Mouse (Mus musculus): ENCODE data around the gene Cdkal1.

Cdkal1 gene

DNA sequence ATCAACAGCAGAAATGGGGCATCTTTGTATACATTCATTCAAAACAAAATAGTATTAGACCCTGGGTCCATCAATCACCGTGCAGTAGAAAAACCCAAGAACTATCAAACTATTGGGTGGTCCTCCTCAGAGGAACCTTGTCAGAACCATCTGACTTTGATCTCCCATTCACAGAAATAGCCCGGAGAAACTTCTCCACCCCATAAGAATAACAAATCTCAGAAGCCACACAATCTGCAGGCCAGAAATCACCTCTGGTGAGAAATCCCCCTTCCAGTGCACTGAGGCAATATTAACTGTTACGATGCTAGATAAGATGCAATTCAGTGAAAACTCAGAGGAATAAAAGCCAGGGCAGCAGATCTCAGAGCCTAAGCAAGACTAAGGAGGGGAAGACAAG is 275.5 kb downstream of the Cdkal1 start:
- no peak for DNase-seq (ENCODE audit: low spot score)

DNA sequence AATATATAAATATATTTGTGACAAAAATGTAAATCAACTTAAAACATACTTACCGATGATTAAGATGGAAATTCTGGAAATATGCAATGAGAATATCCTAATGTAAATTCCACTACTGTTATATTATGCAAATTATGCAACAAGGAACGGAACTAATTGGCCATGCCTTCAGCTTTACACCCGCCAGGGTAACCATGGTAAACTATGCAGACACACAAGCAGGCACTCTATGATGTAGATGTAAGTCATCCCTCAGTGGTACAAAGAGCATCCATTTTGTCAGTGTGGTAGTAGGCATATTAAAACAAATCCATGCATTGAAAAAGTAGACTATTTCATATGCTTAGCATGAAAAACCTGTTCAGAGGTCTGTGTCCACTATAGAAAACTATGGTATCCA is 276.9 kb downstream of the Cdkal1 start:
- DNase-seq (ENCODE audit: low spot score), result no peak

GRCm38 (mm10) chr13:29574784-29575183 is 280.7 kb downstream of the Cdkal1 start:
- DNase-seq (ENCODE audit: low spot score), result no peak

GRCm38 (mm10) chr13:29572477-29572876 is 283.0 kb downstream of the Cdkal1 start:
- DNase-seq (ENCODE audit: low spot score), result no peak

DNA sequence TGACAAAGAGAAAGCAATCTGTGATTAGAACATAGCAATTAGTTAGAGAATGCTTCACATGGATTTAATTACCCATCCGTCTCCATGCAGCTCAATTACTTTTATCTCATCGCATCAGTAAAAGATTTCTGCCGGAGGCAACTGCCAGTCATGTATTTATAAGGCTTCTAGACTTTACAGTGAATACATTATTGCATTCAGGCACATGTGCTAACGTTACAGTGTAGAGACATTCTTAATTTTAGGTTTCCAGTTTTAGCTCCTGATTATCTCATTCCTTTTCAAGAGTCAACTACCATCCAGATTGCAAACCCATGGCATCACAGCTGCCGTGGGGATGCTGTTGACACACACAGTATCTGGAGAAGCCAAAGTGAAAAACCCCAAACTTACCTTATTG is 289.8 kb downstream of the Cdkal1 start:
- DNase-seq (ENCODE audit: low spot score), result no peak

- no peak for DNase-seq (ENCODE audit: low spot score)
Observed at GRCm38 (mm10) chr13:29559188-29559587, 296.3 kb downstream of the Cdkal1 start.

DNA sequence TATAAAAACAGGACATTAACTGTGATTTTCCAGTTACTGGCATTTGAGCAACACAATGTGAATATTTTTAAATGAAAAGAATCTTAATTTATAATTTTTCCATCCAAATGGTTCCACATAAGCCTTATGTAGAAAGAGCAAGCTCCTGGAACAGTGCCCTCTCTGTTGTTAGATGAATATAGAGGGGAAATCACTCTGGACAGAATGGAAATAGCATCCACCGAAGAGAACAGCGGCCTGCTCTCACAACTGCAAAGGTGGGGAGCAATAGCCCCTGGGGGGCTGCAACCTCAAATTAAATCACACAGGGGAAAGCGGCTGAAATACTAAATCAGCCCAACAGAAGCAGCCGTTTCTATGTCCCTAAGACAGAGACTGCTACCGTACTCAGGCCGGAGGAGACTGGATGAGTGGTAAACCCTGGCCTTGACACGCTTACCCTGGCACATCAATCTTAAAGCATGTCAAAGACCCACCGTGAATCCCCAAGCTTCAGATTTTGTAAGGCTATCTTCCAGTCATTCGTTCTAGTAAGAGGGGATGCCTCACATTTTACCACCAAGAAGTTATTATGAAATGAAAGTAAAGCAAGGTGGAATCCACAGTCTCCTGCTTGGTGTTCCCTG is 300.2 kb downstream of the Cdkal1 start:
- no peak for DNase-seq (ENCODE audit: low spot score)

DNA sequence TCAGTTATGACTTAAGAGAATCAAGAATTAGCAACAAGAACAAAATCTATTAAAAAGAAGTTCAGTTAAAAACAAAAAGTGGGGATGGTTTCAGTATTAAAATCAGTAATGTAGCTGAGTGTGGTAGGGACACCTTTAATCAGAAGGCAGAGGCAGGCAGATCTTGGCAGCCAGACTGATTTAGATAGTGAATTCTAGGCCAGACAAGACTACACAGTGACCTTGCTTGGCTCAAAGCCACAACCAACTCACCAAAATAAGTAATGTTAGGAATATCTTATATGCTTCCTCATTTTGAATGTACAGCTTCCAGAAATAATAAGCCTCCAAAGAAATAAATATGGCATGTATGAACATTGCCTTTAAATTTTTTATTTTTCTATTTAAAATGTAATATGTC is 301.7 kb downstream of the Cdkal1 start:
- no peak for DNase-seq (ENCODE audit: low spot score)

DNA sequence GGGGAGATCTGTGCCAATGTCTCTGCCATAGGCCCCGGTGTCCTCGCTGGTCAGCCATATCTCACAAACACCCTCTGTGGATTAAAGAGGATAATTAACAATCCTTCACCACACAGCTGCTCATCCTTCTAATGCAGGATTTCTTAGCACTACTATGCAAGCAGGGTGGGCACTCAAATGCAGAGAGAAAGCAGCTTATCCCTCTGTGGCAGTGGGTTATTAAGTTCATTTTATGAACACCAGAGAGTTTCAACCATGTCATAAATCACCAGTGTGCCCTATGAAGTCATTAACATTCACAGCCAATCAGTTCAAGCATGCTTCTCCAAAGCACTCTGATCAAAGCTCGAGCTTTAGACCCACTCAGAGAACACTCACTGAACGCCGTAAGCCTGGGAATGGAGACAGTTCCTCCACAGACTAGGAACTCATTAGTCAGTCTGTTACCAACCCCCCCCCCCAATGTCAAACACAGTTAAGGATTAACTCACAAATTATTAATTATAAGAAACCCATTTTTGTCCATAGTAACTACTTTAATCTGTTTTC is 303.1 kb downstream of the Cdkal1 start:
- no peak for DNase-seq (ENCODE audit: low spot score)

DNA sequence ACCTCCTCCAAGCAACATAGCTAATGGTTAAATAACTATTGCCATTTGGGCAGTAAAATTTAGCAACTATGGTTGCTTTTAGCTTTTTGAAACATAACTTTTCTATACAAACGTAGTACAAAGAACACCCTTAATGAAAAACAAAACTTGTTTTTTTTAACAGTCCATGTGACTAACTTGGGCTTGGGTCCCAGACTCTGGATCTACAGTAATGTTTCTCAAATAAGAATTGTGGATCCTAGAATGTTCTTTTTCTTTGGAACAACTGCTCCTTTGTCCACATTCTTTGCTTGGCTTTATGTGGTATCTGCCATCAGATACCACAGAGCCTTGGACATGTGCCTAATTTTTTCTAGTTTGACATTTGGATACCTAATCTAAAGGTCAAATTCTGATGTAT is 304.6 kb downstream of the Cdkal1 start:
- no peak for DNase-seq (ENCODE audit: low spot score)

DNA sequence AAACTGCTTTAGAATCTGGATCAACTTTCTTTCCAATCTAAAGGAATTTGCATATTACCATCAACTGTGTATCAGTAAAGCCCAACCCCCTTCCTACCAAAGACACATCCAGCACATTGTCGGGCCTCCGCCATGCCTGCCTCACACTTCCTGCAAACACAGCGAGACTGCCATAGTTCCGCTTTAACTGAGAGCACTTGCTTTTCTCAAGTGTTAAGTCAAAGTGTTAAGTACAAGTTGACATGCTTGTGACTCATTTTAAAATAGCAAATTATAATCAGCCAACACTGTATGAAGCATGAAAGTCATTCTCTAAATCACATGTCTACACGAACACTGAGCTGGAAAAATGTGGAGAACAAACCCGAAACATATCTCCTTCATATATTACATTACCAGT is 305.3 kb downstream of the Cdkal1 start:
- DNase-seq (ENCODE audit: low spot score), result no peak

DNA sequence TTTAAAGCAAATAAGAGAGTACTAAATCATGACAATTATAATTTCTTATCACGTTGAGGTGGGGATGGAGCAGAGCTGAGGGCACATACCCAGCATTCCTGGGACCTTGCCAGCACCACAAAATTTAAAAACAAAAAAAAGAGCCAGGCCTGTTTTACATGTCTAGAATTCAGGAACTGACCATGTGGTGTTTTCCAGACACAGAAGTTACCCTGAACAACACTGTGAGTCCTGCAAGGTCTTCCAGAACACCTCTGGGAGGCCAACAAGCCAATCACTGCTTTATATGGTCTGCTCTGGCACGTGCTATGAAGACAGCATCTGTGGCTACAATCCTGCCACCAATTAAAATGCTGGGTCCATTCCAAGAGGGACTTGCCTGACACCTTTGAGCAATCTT is 305.7 kb downstream of the Cdkal1 start:
- DNase-seq (ENCODE audit: low spot score), result no peak

DNA sequence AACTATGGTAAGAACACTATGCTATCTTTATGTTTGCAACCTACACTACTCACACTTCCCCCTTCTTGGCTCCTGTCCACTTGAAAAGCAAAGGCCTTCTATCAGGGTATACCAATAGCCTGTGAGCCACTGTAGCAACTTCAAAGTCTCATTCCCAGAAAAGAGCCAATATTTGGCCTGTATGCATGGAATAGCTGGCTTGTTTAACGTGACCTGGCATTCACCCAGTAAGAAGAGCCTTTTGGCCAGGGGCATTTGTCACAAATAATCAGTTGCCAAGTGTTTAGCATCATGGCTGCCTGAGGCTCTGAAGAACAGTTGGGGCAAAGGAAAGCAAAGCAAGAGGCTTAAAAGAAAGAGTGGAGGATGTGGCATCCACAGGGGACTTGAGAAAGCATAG is 317.6 kb downstream of the Cdkal1 start:
- DNase-seq (ENCODE audit: low spot score), result no peak

DNA sequence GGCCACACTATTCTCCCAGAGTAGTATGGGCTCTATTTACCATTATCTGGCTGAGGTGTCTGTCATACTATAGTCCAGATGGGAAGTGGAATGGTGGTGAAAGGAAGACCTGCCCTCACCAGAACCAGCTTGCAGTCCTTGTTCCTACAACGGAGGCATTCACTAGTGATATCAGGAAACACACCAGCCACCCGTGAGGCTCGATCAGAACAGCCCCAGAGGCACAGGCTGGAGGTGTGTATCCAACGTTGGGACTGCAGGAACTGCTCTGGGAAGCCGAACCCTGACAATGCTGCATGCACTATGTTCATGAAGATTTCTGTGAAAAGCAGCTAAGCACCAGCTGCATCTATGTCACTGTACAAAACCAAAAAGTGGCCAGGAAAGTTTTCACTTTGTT is 321.9 kb downstream of the Cdkal1 start:
- no peak for DNase-seq (ENCODE audit: low spot score)

- no peak for DNase-seq (ENCODE audit: low spot score)
Observed at GRCm38 (mm10) chr13:29528344-29528743, 327.1 kb downstream of the Cdkal1 start.

- no peak for DNase-seq (ENCODE audit: low spot score)
Observed at GRCm38 (mm10) chr13:29521321-29521720, 334.2 kb downstream of the Cdkal1 start.

DNA sequence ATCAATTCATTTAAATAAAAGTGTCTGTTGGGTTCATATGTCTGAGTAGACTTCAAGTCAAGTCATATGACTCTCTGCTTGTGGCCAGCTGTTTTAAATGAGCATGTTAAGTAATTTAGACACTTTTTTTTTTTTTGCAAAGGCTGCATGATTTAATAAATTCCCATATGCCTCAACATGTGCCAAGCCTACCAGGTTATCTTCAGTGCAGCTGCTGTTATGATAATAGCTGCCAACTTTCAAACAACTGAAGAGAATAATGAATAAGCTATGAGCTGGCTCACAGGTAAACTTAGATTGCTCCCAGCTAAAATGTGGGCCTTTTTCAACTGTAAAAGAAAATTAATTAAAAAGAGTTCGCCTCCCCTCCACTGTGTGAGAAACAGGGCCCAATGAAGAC is 341.4 kb downstream of the Cdkal1 start:
- DNase-seq (ENCODE audit: low spot score), result no peak

- DNase-seq (ENCODE audit: low spot score), result no peak
Observed at GRCm38 (mm10) chr13:29504861-29505568, 350.5 kb downstream of the Cdkal1 start.

DNA sequence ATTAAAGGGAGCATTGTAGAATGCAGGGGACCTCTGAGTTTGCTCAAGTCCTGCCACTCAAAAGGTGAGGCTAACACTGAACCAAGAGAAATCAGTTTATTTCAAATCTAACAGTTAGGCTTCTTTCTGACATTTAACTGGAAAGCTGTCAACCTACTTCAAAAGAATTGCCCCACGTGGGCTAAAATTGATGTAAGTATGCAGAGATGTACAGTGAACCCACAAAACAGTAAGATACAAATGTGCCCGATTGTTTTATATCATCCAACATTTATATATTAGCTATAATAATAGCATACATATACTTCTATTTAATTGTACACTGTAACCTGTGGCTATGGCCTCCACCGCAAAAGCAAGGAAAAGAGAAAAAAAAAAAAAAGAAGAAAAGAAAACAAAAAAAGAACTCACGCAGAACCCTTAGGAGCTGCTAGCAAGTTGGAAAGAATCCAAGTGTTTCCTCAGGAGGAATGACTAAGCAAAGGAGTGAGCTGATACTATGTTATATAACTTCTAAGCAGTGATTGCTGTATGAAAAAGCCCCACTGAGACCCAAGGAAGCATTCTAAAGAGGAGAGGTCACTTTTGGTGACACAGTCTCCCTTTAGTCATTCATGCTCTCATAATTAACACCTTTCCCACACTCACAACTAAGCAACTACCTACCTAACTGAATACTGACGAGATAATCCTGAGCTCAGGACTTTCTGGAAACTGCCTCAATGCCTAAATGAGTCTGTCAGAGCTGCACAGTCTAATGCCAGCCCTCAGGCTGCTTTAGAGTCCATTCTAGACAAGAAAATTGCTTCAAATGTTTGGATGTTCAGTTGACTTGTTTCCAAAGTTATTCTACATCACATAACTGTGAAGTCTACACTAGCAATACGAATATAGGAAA is 352.1 kb downstream of the Cdkal1 start:
- no peak for DNase-seq (ENCODE audit: low spot score)

DNA sequence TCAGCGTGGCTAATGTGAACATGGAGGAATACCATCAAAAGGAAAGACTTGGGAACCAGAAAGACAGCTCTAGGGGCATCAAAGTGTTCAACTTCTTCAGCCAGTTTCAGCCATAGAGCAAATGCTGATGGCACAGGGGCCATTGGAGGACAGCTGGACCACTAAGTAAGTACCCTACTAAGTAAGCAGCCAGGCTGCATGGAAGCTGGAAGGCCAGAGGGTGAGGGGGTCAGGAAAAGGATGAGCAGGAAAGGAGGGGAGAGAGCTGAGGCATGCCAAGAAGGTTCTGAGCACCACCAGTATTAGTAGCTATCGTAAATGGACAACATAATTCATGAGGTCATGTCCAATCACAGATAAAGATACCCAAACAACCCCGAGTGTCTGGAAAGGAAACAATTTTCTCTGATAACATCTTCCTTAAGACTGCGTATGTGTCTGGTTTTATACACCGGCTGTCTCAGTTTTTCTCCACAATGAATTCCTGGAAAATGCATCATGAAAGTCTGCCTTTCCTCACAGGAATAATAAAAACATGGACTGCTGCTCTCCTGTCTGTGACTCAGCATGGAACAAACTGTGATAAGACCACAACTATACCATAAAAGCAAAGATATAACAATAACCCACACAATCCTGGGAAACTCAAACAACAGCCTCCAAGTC is 352.9 kb downstream of the Cdkal1 start:
- DNase-seq (ENCODE audit: low spot score), result no peak

DNA sequence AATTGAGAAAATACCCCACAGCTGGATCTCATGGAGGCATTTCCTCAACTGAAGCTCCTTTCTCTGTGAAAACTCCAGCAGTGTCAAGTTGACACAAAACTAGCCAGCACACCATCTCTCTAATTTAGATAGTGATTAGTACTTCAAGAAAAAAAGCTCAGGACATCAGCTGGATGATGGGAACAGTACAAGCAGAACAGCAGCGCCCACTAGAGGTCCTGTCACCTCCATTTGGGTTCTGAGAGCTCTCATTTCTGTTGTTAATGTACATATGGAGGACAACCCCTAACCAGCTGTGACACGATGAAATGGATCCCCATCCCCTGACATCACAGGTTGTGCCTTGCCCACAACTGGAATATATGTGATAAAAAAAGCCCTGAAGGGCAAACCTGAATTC is 354.3 kb downstream of the Cdkal1 start:
- DNase-seq (ENCODE audit: low spot score), result no peak

GRCm38 (mm10) chr13:29499750-29500149 is 355.7 kb downstream of the Cdkal1 start:
- no peak for DNase-seq (ENCODE audit: low spot score)
